Mouse (Mus musculus): ENCODE data around the gene Snx6.

The Snx6 gene

GRCm38 (mm10) chr12:54709691-54710493 lies 85.6 kb downstream of the Snx6 start:
- in situ Hi-C loops (cut with MboI, MseI), result loop anchor here (5.0 kb wide), 1 partner anchor 52 kb away; no protein-coding TSS in a partner anchor

- in situ Hi-C loops (cut with MboI, MseI), result loop anchor here (5.0 kb wide), 1 partner anchor 38 kb away; no protein-coding TSS in a partner anchor
Observed at GRCm38 (mm10) chr12:54699394-54699793, 96.1 kb downstream of the Snx6 start.

DNA sequence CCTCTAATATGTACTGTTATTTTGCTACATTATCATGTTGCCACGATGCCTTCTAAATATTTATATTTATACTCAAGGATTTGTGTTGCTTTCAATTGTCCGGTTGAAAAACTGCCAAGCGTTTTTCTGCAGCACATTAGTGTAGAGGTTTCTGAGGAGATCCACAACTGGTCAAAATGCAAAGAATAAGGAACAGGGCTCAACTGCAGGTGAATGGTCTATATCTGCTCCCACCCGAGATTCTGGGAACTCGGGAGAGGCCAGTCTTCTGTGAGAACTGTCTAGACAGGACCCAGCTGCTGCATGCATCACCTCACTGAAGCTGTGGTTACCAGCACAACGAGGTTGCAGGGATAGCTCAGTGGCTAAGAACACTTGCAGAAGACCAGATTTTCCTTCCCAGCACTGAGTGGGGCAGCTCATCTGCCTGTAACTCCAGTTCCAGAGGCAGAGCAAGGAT lies 97.7 kb downstream of the Snx6 start:
- in situ Hi-C loops (cut with MboI, MseI), result loop anchor here (5.0 kb wide), 1 partner anchor 39 kb away; no protein-coding TSS in a partner anchor

DNA sequence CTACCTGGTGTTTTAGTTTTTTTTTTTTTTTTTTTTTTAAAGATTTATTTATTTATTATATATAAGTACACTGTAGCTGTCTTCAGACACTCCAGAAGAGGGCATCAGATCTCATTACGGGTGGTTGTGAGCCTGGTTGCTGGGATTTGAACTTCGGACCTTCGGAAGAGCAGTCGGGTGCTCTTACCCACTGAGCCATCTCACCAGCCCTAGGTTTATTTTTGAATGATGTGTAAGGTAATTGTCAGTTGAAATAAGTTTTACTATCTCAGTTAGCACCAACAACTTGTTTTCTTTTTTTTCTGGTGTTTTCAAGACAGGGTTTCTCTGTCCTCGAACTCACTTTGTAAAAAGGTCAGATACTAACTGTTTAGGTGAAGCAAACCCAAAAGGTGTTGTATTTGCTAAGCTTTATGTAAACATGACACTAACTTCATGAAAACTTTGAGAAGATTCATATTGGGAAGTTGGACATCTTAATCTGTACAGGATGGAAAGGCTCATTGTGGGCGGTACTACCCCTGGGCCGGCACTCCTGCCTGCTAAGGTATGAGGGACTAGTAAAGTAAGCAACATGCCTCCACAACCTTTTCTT lies 98.4 kb downstream of the Snx6 start:
- in situ Hi-C loops (cut with MboI, MseI), result loop anchor here (5.0 kb wide), 1 partner anchor 40 kb away; no protein-coding TSS in a partner anchor

All from regulatory T cell (primary cell).